Mouse (Mus musculus) myocyte (in vitro differentiated cells): ENCODE results near the gene Peli1.

ENCODE experiments used
- CEBPB ChIP-seq: IDR thresholded peaks from 2 replicates; pipeline ENCODE4 v1.6.1; 2011; ENCODE audit warnings: mild to moderate bottlenecking, moderate library complexity; ENCODE audit not compliant: poor library complexity, insufficient read depth, severe bottlenecking
- MAX ChIP-seq: IDR thresholded peaks from one replicate; pipeline ENCODE4 v1.6.1; 2011; ENCODE audit warnings: low read depth, mild to moderate bottlenecking, control low read depth
- MYOD1 ChIP-seq, 3 experiments: IDR thresholded peaks; one replicate each; pipeline ENCODE4 v1.6.1; 2011; ENCODE audit warnings: control low read depth in 2 of 3, low read depth in 2 of 3, mild to moderate bottlenecking in 2 of 3, moderate library complexity in 1 of 3; ENCODE audit not compliant: insufficient read length in 2 of 3, control insufficient read depth in 1 of 3
- POLR2A ChIP-seq: IDR thresholded peaks from one replicate; pipeline ENCODE4 v1.6.1; 2011; ENCODE audit warnings: low read depth, mild to moderate bottlenecking, control low read depth, moderate library complexity; ENCODE audit not compliant: insufficient read length
- POLR2AphosphoS2 ChIP-seq: IDR thresholded peaks from one replicate; pipeline ENCODE4 v1.6.1; 2011; ENCODE audit warnings: low read depth, control low read depth; ENCODE audit not compliant: insufficient read length
- SRF ChIP-seq: IDR thresholded peaks from one replicate; pipeline ENCODE4 v1.6.1; 2011; ENCODE audit warnings: low read depth; ENCODE audit not compliant: control insufficient read depth, insufficient read length
- TCF12 ChIP-seq: IDR thresholded peaks from one replicate; pipeline ENCODE4 v1.6.1; 2011; ENCODE audit warnings: mild to moderate bottlenecking, control low read depth; ENCODE audit not compliant: poor library complexity, insufficient read depth, severe bottlenecking
- USF1 ChIP-seq: IDR thresholded peaks from one replicate; pipeline ENCODE4 v1.6.1; 2011; ENCODE audit warnings: low read depth, mild to moderate bottlenecking, control low read depth, moderate library complexity

DNA sequence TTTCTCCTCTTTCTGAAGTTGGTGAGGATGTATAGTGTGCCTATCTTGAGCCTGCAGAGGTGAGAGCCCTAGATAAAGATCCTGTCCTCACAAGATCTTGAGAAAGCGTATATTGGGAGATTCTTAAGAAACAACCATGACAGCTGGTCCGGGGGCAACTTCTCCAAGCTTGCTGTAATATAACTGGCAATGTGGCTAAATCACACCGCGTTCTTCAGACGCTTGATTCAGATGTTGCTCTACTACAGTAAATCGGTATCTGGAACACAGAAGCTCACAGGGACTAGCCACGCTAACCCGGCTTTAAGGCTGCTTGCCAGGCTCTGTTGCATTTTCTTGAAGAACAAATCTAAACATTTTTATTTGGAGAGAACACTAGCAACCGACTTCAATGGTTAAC is 39.4 kb upstream of the Peli1 start:
- no peak for TF ChIP-seq POLR2A
- TF ChIP-seq CEBPB: no peak
- no peak for TF ChIP-seq MYOD1 (IDR thresholded peaks at IDR 0.05; ENCODE audit: control insufficient read depth in 1 of 3, insufficient read length in 2 of 3, low read depth in 2 of 3)
- no peak for TF ChIP-seq MAX
- TF ChIP-seq SRF: no peak
- no peak for TF ChIP-seq TCF12
- no peak for TF ChIP-seq USF1
- no peak for TF ChIP-seq POLR2AphosphoS2
